8 mouse cellular contexts compared by ENCODE assay signal in genomic region chr12:84191770-84192169, GRCm38 (mm10). TPM values are rescaled to one million over a fixed set of nuclear protein-coding genes. Genes with fewer than 3 reads are reported as not detected.
DNase-seq lines count a peak whose midpoint lies in the region; ATAC-seq and TF ChIP-seq lines count a peak whose summit lies in the region.

No protein-coding gene starts in this region.

- no peak for TF ChIP-seq POLR2A in MEL (IDR thresholded peaks at IDR 0.05; ENCODE audit: control insufficient read depth in 1 of 2, insufficient read depth in 1 of 2, low read depth in 1 of 2, low read length in 2 of 2, poor library complexity in 1 of 2)

- ATAC-seq in heart, embryonic 11.5 days (replicated peaks; ENCODE audit: insufficient number of reproducible peaks, low FRiP score, low TSS enrichment): no peak
- ATAC-seq in midbrain, embryonic 11.5 days (ENCODE audit: low FRiP score): no peak

- H3K27ac ChIP-seq in heart, embryonic 11.5 days (ENCODE audit: low read depth, low read length): no peak overlapping the region
- H3K27ac ChIP-seq in MEL (ENCODE audit: control insufficient read depth, low read depth, low read length): peak overlapping the region; percentile 96
- H3K27ac ChIP-seq in hindbrain, embryonic 10.5 days: peak overlapping the region; percentile 94
- H3K27ac ChIP-seq in midbrain, embryonic 11.5 days (ENCODE audit: low read depth, low read length): no peak overlapping the region

- H3K79me2 ChIP-seq in MEL (ENCODE audit: control insufficient read depth, insufficient read depth, low read length, poor library complexity): peaks cover 80% of the 10 kb centered on the region

- DNase-seq in heart, postnatal 36 days: no peak
- DNase-seq in MEL (ENCODE audit: low read depth, low spot score): no peak
- no peak for DNase-seq in hindbrain, embryonic 10.5 days (ENCODE audit: low spot score)
- DNase-seq in midbrain, embryonic 11.5 days (ENCODE audit: low spot score, missing footprints): no peak
- DNase-seq in ovary, postnatal 14 days (ENCODE audit: low spot score): no peak
- no peak for DNase-seq in cerebellum, postnatal 10 days
- no peak for DNase-seq in frontal cortex, postnatal 14 days (ENCODE audit: low spot score in 2 of 2)

- WGBS in heart, embryonic 11.5 days (ENCODE audit: insufficient replicate concordance): 27% methylated on average over 5 of the region's 5 CpGs
- WGBS in hindbrain, embryonic 10.5 days: 40% methylated on average over 5 of the region's 5 CpGs
- WGBS in midbrain, embryonic 11.5 days: 30% methylated on average over 5 of the region's 5 CpGs

- no peaks in the 10 kb centered on the region for H3K9me3 ChIP-seq in heart, embryonic 11.5 days (replicated peaks; ENCODE audit: control insufficient read depth, low read length)
- no peaks in the 10 kb centered on the region for H3K9me3 ChIP-seq in MEL (replicated peaks; ENCODE audit: insufficient read depth, low read length)
- peaks cover 1% of the 10 kb centered on the region; the same call in 1 of the 2 replicates for H3K9me3 ChIP-seq in hindbrain, embryonic 10.5 days
- no peaks in the 10 kb centered on the region; the same call in 1 of the 2 replicates for H3K9me3 ChIP-seq in midbrain, embryonic 11.5 days (ENCODE audit: control insufficient read depth, low read length)

- no peak for TF ChIP-seq EP300 in MEL (IDR thresholded peaks at IDR 0.05; ENCODE audit: low read depth in 1 of 2, low read length in 2 of 2)

- H3K36me3 ChIP-seq in heart, embryonic 11.5 days (ENCODE audit: control insufficient read depth, insufficient read depth, low read length): no peaks in the 10 kb centered on the region
- peaks cover 1 to 18% of the 10 kb centered on the region in 2 experiments for H3K36me3 ChIP-seq in MEL (ENCODE audit: control insufficient read depth in 1 of 2, insufficient read depth in 2 of 2, low read length in 2 of 2)
- H3K36me3 ChIP-seq in hindbrain, embryonic 10.5 days: peaks cover 13% of the 10 kb centered on the region
- H3K36me3 ChIP-seq in midbrain, embryonic 11.5 days (ENCODE audit: control insufficient read depth, insufficient read depth, low read length): no peaks in the 10 kb centered on the region

- peak overlapping the region; percentile 95 for H3K9ac ChIP-seq in heart, embryonic 11.5 days (ENCODE audit: low read depth, low read length)
- peak overlapping the region; percentile 96 for H3K9ac ChIP-seq in MEL (ENCODE audit: control insufficient read depth, low read depth, low read length, poor library complexity, severe bottlenecking)
- peak overlapping the region; percentile 90 for H3K9ac ChIP-seq in midbrain, embryonic 11.5 days (ENCODE audit: low read length)

- intact Hi-C loops in heart, postnatal 36 days (cut with DNase I): loop anchor here (1.0 kb wide), 2 partner anchors 15 to 27 kb away; partner anchors contain the start of gene Elmsan1

- no peak for TF ChIP-seq CTCF in MEL (IDR thresholded peaks at IDR 0.05 in 2 of 3, conservative IDR thresholded peaks at IDR 0.05 in 1 of 3; ENCODE audit: control insufficient read depth in 1 of 3, insufficient read depth in 1 of 3, low read depth in 2 of 3, low read length in 3 of 3, poor library complexity in 1 of 3, severe bottlenecking in 1 of 3)

- no peaks in the 10 kb centered on the region for H3K27me3 ChIP-seq in heart, embryonic 11.5 days (ENCODE audit: control insufficient read depth, insufficient read depth, low read length)
- H3K27me3 ChIP-seq in MEL (ENCODE audit: control insufficient read depth in 1 of 2, insufficient read depth in 2 of 2, low read length in 2 of 2): no peaks in the 10 kb centered on the region
- no peaks in the 10 kb centered on the region for H3K27me3 ChIP-seq in hindbrain, embryonic 10.5 days (ENCODE audit: insufficient read depth, poor library complexity, severe bottlenecking)
- no peaks in the 10 kb centered on the region; the same call in 1 of the 2 replicates for H3K27me3 ChIP-seq in midbrain, embryonic 11.5 days (ENCODE audit: control insufficient read depth, insufficient read depth, low read length)

- TF ChIP-seq RAD21 in MEL (IDR thresholded peaks at IDR 0.05; ENCODE audit: low read depth, low read length): no peak

- peaks cover 72% of the 10 kb centered on the region for H3K4me1 ChIP-seq in heart, embryonic 11.5 days (ENCODE audit: control insufficient read depth, insufficient read depth, low read length)
- peaks cover 9 to 34% of the 10 kb centered on the region in 2 experiments for H3K4me1 ChIP-seq in MEL (ENCODE audit: control insufficient read depth in 1 of 2, insufficient read depth in 2 of 2, low read length in 2 of 2)
- H3K4me1 ChIP-seq in hindbrain, embryonic 10.5 days (replicated peaks): peaks cover 91% of the 10 kb centered on the region
- H3K4me1 ChIP-seq in midbrain, embryonic 11.5 days (ENCODE audit: control insufficient read depth, insufficient read depth, low read length): peaks cover 37% of the 10 kb centered on the region

- H3K4me2 ChIP-seq in heart, embryonic 11.5 days: peak overlapping the region; percentile 100
- peak overlapping the region; percentile 99 for H3K4me2 ChIP-seq in midbrain, embryonic 11.5 days

- H3K4me3 ChIP-seq in heart, embryonic 11.5 days (ENCODE audit: low read depth, low read length): peak overlapping the region; percentile 83
- H3K4me3 ChIP-seq in MEL (ENCODE audit: control insufficient read depth in 1 of 2, insufficient read depth in 1 of 2, low read depth in 2 of 2, low read length in 2 of 2): peak overlapping the region; percentile 65 to 77
- peak overlapping the region; percentile 83 for H3K4me3 ChIP-seq in hindbrain, embryonic 10.5 days
- peak overlapping the region; percentile 83 for H3K4me3 ChIP-seq in midbrain, embryonic 11.5 days (ENCODE audit: low read depth, low read length)

TF ChIP-seq in MEL, 35 proteins besides CTCF, POLR2A, EP300 and RAD21:
- 0 out of 2 replicates have a peak, but pooled peaks have one; percentile 5 for TF ChIP-seq TBP (IDR thresholded peaks at IDR 0.05; ENCODE audit: low read depth, low read length)
- no peak for TF ChIP-seq MYC (IDR thresholded peaks at IDR 0.05; ENCODE audit: low read depth, low read length)
- no peak for TF ChIP-seq ZNF384 (IDR thresholded peaks at IDR 0.05; ENCODE audit: low read depth, low read length)

RNA-seq across cellular contexts. Expression of gene Elmsan1, which starts 26.9 kb away (rescaled TPM):
- 5.9 and 7.1 TPM in 2 replicates for polyA plus RNA-seq in heart, embryonic 11.5 days (2014; fragmentation: Nextera tagmentation; extraction: Ambion mirVana)
- total RNA-seq in heart, postnatal 36 days (2021): 10 to 100 TPM; 15.6 to 15.9 TPM
- total RNA-seq in MEL (2012; rRNA removed): 7.7 TPM in 2 replicates
- polyA plus RNA-seq in MEL (2012; ENCODE audit: insufficient read depth in 1 of 2, insufficient read length in 2 of 2, low read depth in 1 of 2, low replicate concordance in 2 of 2, missing spikeins in 1 of 2): 10 to 100 TPM in 1 of 2 experiments, not detected in 1; 25.3 TPM
- 6.5 and 8.2 TPM in 2 replicates for polyA plus RNA-seq in hindbrain, embryonic 10.5 days (2016; fragmentation: Nextera tagmentation; extraction: Ambion mirVana)
- polyA plus RNA-seq in midbrain, embryonic 11.5 days (2014; fragmentation: Nextera tagmentation; extraction: Ambion mirVana): 3.4 and 3.9 TPM in 2 replicates

RNA-seq across cellular contexts. Expression of gene Pnma1, which starts 43.5 kb away (rescaled TPM):
- polyA plus RNA-seq in heart, embryonic 11.5 days (2014; fragmentation: Nextera tagmentation; extraction: Ambion mirVana): 0.50 and 0.62 TPM in 2 replicates
- total RNA-seq in heart, postnatal 36 days (2021): under 1 TPM; 0.11 to 0.22 TPM
- total RNA-seq in MEL (2012; rRNA removed): 0.10 and 0.31 TPM in 2 replicates
- polyA plus RNA-seq in MEL (2012; ENCODE audit: insufficient read depth in 1 of 2, insufficient read length in 2 of 2, low read depth in 1 of 2, low replicate concordance in 2 of 2, missing spikeins in 1 of 2): under 1 TPM in 1 of 2 experiments, not detected in 1; 0.46 TPM
- polyA plus RNA-seq in hindbrain, embryonic 10.5 days (2016; fragmentation: Nextera tagmentation; extraction: Ambion mirVana): 3.1 and 3.6 TPM in 2 replicates
- polyA plus RNA-seq in midbrain, embryonic 11.5 days (2014; fragmentation: Nextera tagmentation; extraction: Ambion mirVana): 3.4 and 3.8 TPM in 2 replicates

Comparison
In these comparisons a context has a peak if more than half of its experiments do, and no peak if none do; other contexts are left out.
1. H3K27ac ChIP-seq: peak in MEL (single experiment) and hindbrain, embryonic 10.5 days (single experiment); none in heart, embryonic 11.5 days (single experiment) and midbrain, embryonic 11.5 days (single experiment).
2. Peak in every context shown above with its lines, with median percentiles within 50 percentile points of each other: H3K4me3 ChIP-seq and H3K9ac ChIP-seq.